ENCODE assay signal across 8 mouse cellular contexts in genomic region chr11:77514832-77515636, GRCm38 (mm10). TPM values are rescaled to one million over a fixed set of nuclear protein-coding genes. Genes with fewer than 3 reads are reported as not detected.
DNase-seq lines count a peak whose midpoint lies in the region; ATAC-seq and TF ChIP-seq lines count a peak whose summit lies in the region.

TSS of gene Abhd15 (plus strand) at chr11:77515121.

- H3K4me3 ChIP-seq in embryonic facial prominence, embryonic 11.5 days (ENCODE audit: low read depth, low read length) = peak within 1 kb of the TSS; percentile 62
- H3K4me3 ChIP-seq in heart, embryonic 10.5 days = peak within 1 kb of the TSS; percentile 78
- H3K4me3 ChIP-seq in lung, embryonic 14.5 days (ENCODE audit: low read depth, low read length) = peak within 1 kb of the TSS; percentile 71
- H3K4me3 ChIP-seq in neural tube, embryonic 15.5 days (replicated peaks) = peak within 1 kb of the TSS; percentile 63

- under 1% methylated on average over 60 of the region's 72 CpGs for WGBS in embryonic facial prominence, embryonic 11.5 days
- WGBS in heart, embryonic 10.5 days = under 1% methylated on average over 72 of the region's 72 CpGs
- under 1% methylated on average over 71 of the region's 72 CpGs for WGBS in lung, embryonic 14.5 days
- WGBS in neural tube, embryonic 15.5 days = under 1% methylated on average over 72 of the region's 72 CpGs

- peaks cover 15% of the 10 kb centered on the region for H3K4me1 ChIP-seq in embryonic facial prominence, embryonic 11.5 days (ENCODE audit: control insufficient read depth, insufficient read depth, low read length)
- peaks cover 46% of the 10 kb centered on the region for H3K4me1 ChIP-seq in heart, embryonic 10.5 days
- peaks cover 27% of the 10 kb centered on the region for H3K4me1 ChIP-seq in lung, embryonic 14.5 days (ENCODE audit: insufficient read depth)
- H3K4me1 ChIP-seq in neural tube, embryonic 15.5 days = peaks cover 38% of the 10 kb centered on the region

- peak; percentile 72 for ATAC-seq in embryonic facial prominence, embryonic 11.5 days (replicated peaks; ENCODE audit: insufficient number of reproducible peaks, low FRiP score, low TSS enrichment, low read depth)
- peak; percentile 62 for ATAC-seq in lung, embryonic 14.5 days (ENCODE audit: insufficient read depth)
- peak; percentile 54 for ATAC-seq in neural tube, embryonic 15.5 days (ENCODE audit: low FRiP score)

- peaks cover 8% of the 10 kb centered on the region for H3K27me3 ChIP-seq in embryonic facial prominence, embryonic 11.5 days (ENCODE audit: control insufficient read depth, insufficient read depth, low read length)
- peaks cover 33% of the 10 kb centered on the region for H3K27me3 ChIP-seq in heart, embryonic 10.5 days (ENCODE audit: insufficient read depth, poor library complexity, severe bottlenecking)
- H3K27me3 ChIP-seq in lung, embryonic 14.5 days (ENCODE audit: insufficient read depth, low read length) = peaks cover 17% of the 10 kb centered on the region
- peaks cover 38% of the 10 kb centered on the region for H3K27me3 ChIP-seq in neural tube, embryonic 15.5 days (replicated peaks)

- H3K4me2 ChIP-seq in embryonic facial prominence, embryonic 11.5 days (ENCODE audit: low read depth, low read length) = peak within 1 kb of the TSS; percentile 97
- peak within 1 kb of the TSS; percentile 94 for H3K4me2 ChIP-seq in lung, embryonic 14.5 days
- H3K4me2 ChIP-seq in neural tube, embryonic 15.5 days = peak within 1 kb of the TSS; percentile 98

- H3K27ac ChIP-seq in embryonic facial prominence, embryonic 11.5 days (replicated peaks; ENCODE audit: low read depth, low read length) = no peak within 1 kb of the TSS
- H3K27ac ChIP-seq in heart, embryonic 10.5 days = peak within 1 kb of the TSS; percentile 74
- peak within 1 kb of the TSS; percentile 68; the same call in 1 of the 2 replicates for H3K27ac ChIP-seq in lung, embryonic 14.5 days (ENCODE audit: low read depth)
- H3K27ac ChIP-seq in neural tube, embryonic 15.5 days (replicated peaks) = peak within 1 kb of the TSS; percentile 28; the same call in 1 of the 2 replicates

- H3K36me3 ChIP-seq in embryonic facial prominence, embryonic 11.5 days (replicated peaks; ENCODE audit: control insufficient read depth, insufficient read depth, low read depth, low read length) = no peaks in the 10 kb centered on the region
- H3K36me3 ChIP-seq in heart, embryonic 10.5 days = peaks cover 6% of the 10 kb centered on the region; the same call in 1 of the 2 replicates
- H3K36me3 ChIP-seq in lung, embryonic 14.5 days (ENCODE audit: insufficient read depth) = peaks cover 8% of the 10 kb centered on the region; the same call in 1 of the 2 replicates
- no peaks in the 10 kb centered on the region for H3K36me3 ChIP-seq in neural tube, embryonic 15.5 days

- H3K9ac ChIP-seq in embryonic facial prominence, embryonic 11.5 days (replicated peaks; ENCODE audit: low read length) = peak within 1 kb of the TSS; percentile 50
- peak within 1 kb of the TSS; percentile 49 for H3K9ac ChIP-seq in lung, embryonic 14.5 days
- peak within 1 kb of the TSS; percentile 53 for H3K9ac ChIP-seq in neural tube, embryonic 15.5 days (replicated peaks)

- H3K9me3 ChIP-seq in embryonic facial prominence, embryonic 11.5 days (replicated peaks; ENCODE audit: control insufficient read depth, low read length) = no peaks in the 10 kb centered on the region
- H3K9me3 ChIP-seq in heart, embryonic 10.5 days = no peaks in the 10 kb centered on the region
- no peaks in the 10 kb centered on the region for H3K9me3 ChIP-seq in lung, embryonic 14.5 days (ENCODE audit: low read depth, low read length)
- H3K9me3 ChIP-seq in neural tube, embryonic 15.5 days (replicated peaks) = no peaks in the 10 kb centered on the region

- no peak for TF ChIP-seq CTCF in lung, embryonic 14.5 days (IDR thresholded peaks at IDR 0.05; ENCODE audit: low read depth)

- DNase-seq in CD4-positive helper T cell, adult 2 months (ENCODE audit: low read depth, low spot score) = peak; percentile 73
- peak; percentile 96 for DNase-seq in adrenal gland, adult 2 months
- DNase-seq in embryonic facial prominence, embryonic 11.5 days (ENCODE audit: low spot score) = peak; percentile 77
- peak; percentile 89 for DNase-seq in heart, embryonic 10.5 days (ENCODE audit: low spot score)
- DNase-seq in kidney, adult 9 months = peak; percentile 81
- peak; percentile 88 for DNase-seq in lung, embryonic 14.5 days
- DNase-seq in thymus, postnatal 14 days = peak; percentile 80

RNA-seq across cellular contexts. Expression of gene Abhd15, which starts in this region (rescaled TPM):
- total RNA-seq in adrenal gland, adult 2 months (2021) = 10 to 100 TPM; 12.1 to 29.9 TPM
- 28.7 and 38.9 TPM in 2 replicates for polyA plus RNA-seq in adrenal gland, adult 2 months (2012; rRNA removed)
- 1.9 and 2.8 TPM in 2 replicates for polyA plus RNA-seq in embryonic facial prominence, embryonic 11.5 days (2014; fragmentation: Nextera tagmentation; extraction: Ambion mirVana)
- 1.6 and 1.9 TPM in 2 replicates for polyA plus RNA-seq in heart, embryonic 10.5 days (2016; fragmentation: Nextera tagmentation; extraction: Ambion mirVana)
- 3.0 and 3.2 TPM in 2 replicates for polyA plus RNA-seq in lung, embryonic 14.5 days (2014; fragmentation: Nextera tagmentation; extraction: Ambion mirVana)
- 2.1 and 3.4 TPM in 2 replicates for polyA plus RNA-seq in neural tube, embryonic 15.5 days (2015; fragmentation: Nextera tagmentation; extraction: Ambion mirVana)
